ENCODE assay signal across 12 mouse cellular contexts in genomic region chr6:88201926-88202700, GRCm38 (mm10). TPM values are rescaled to one million over a fixed set of nuclear protein-coding genes. Genes with fewer than 3 reads are reported as not detected.
DNase-seq lines count a peak whose midpoint lies in the region; ATAC-seq and TF ChIP-seq lines count a peak whose summit lies in the region.
"Had no signal": no experiment of that assay in that cellular context is flagged by ENCODE, and none has a peak within 500 bp of the region (broad histone marks: within the 10 kb centered on the region; RNA-seq: fewer than 3 reads in every experiment).

No protein-coding gene starts in this region.

- peaks cover 99% of the 10 kb centered on the region for H3K27me3 ChIP-seq in embryonic facial prominence, embryonic 13.5 days

- peak overlapping the region; percentile 76 for H3K9ac ChIP-seq in embryonic facial prominence, embryonic 13.5 days

- peak overlapping the region; percentile 76 for H3K4me2 ChIP-seq in embryonic facial prominence, embryonic 13.5 days

- peak overlapping the region; percentile 41; the same call in 1 of the 2 replicates for H3K27ac ChIP-seq in left cerebral cortex, adult 2 months
- H3K27ac ChIP-seq in embryonic facial prominence, embryonic 13.5 days = peak overlapping the region; percentile 23; the same call in 1 of the 2 replicates

- H3K9me3 ChIP-seq in embryonic facial prominence, embryonic 13.5 days = no peaks in the 10 kb centered on the region

- 17% methylated on average over 15 of the region's 15 CpGs for WGBS in embryonic facial prominence, embryonic 13.5 days

- peaks cover 6% of the 10 kb centered on the region; the same call in 1 of the 2 replicates for H3K36me3 ChIP-seq in embryonic facial prominence, embryonic 13.5 days

- no peak for TF ChIP-seq CTCF in left cerebral cortex, adult 2 months (IDR thresholded peaks at IDR 0.05)

- intact Hi-C loops in left cerebral cortex, adult 2 months (cut with DNase I) = no loop called here

- H3K4me3 ChIP-seq in left cerebral cortex, adult 2 months = no peak overlapping the region
- peak overlapping the region; percentile 56 for H3K4me3 ChIP-seq in embryonic facial prominence, embryonic 13.5 days

- peaks cover 66% of the 10 kb centered on the region for H3K4me1 ChIP-seq in embryonic facial prominence, embryonic 13.5 days

- no peak for ATAC-seq in embryonic facial prominence, embryonic 13.5 days (ENCODE audit: insufficient number of reproducible peaks, insufficient read depth, low FRiP score, low TSS enrichment, low read depth)
- ATAC-seq in megakaryocyte, adult 5-6 weeks (ENCODE audit: poor library complexity, severe bottlenecking) = 0 out of 2 replicates have a peak, but pooled peaks have one; percentile 19
- no peak for ATAC-seq in megakaryocyte progenitor cell, adult 5-6 weeks (replicated peaks; ENCODE audit: poor library complexity)

- DNase-seq in embryo, embryonic 9.5 days (ENCODE audit: extremely low spot score) = peak; percentile 47
- DNase-seq in embryo, embryonic 10 days (ENCODE audit: low spot score) = no peak
- DNase-seq in left cerebral cortex, adult 2 months (ENCODE audit: extremely low spot score in 1 of 2, low spot score in 2 of 2) = no peak
- no peak for DNase-seq in left cerebral cortex, adult 8-10 months (ENCODE audit: low spot score in 2 of 2)
- no peak for DNase-seq in gastrocnemius, adult 18-20 months (ENCODE audit: low spot score)
- DNase-seq: B cell, adult 2 months; cerebellum, adult 8-10 months; gastrocnemius, postnatal 10 days had no signal

RNA-seq across cellular contexts. Expression of gene Gata2, which starts 8.4 kb away (rescaled TPM):
- 1 to 10 TPM; 8.4 to 8.5 TPM for total RNA-seq in left cerebral cortex, adult 2 months (2021)
- total RNA-seq in left cerebral cortex, adult 8-10 months (2022) = 1 to 10 TPM; 4.4 to 6.8 (median 6.2) TPM
- 54.9 and 81.7 TPM in 2 replicates for polyA plus RNA-seq in embryonic facial prominence, embryonic 13.5 days (2015; fragmentation: Nextera tagmentation; extraction: Ambion mirVana)
- 21.4 and 22.3 TPM in 2 replicates for total RNA-seq in megakaryocyte, adult 5-6 weeks (2015)
- total RNA-seq in megakaryocyte, adult 5-6 weeks (2017) = 11.3 and 13.5 TPM in 2 replicates
- 1 to 10 TPM; 5.7 to 6.6 TPM for total RNA-seq in gastrocnemius, adult 18-20 months (2021)
- total RNA-seq in megakaryocyte progenitor cell, adult 5-6 weeks (2015) = 11.2 and 19.8 TPM in 2 replicates
- 6.0 and 10.1 TPM in 2 replicates for total RNA-seq in megakaryocyte progenitor cell, adult 5-6 weeks (2017)

RNA-seq across cellular contexts. Expression of gene Dnajb8, which starts 20.0 kb away (rescaled TPM):
- total RNA-seq in left cerebral cortex, adult 2 months (2021) = not detected
- total RNA-seq in left cerebral cortex, adult 8-10 months (2022) = not detected
- not detected in 2 replicates for polyA plus RNA-seq in embryonic facial prominence, embryonic 13.5 days (2015; fragmentation: Nextera tagmentation; extraction: Ambion mirVana)
- total RNA-seq in megakaryocyte, adult 5-6 weeks (2015) = not detected in 2 replicates
- total RNA-seq in megakaryocyte, adult 5-6 weeks (2017) = not detected in 2 replicates
- not detected for total RNA-seq in gastrocnemius, adult 18-20 months (2021)
- total RNA-seq in megakaryocyte progenitor cell, adult 5-6 weeks (2015) = not detected in 2 replicates
- not detected in 2 replicates for total RNA-seq in megakaryocyte progenitor cell, adult 5-6 weeks (2017)
- total RNA-seq: gastrocnemius, postnatal 10 days; layer of hippocampus, postnatal 10 days had no signal
